Mouse (Mus musculus): ENCODE data around the gene Jun.

Jun gene

GRCm38 (mm10) chr4:95044721-95045120 is 7.3 kb downstream of the Jun start:
- in situ Hi-C loops (cut with MboI, MseI), result loop anchor here (5.0 to 10.0 kb wide), 2 partner anchors 37 to 820 kb away; no protein-coding TSS in a partner anchor

GRCm38 (mm10) chr4:95038024-95038423 is 14.0 kb downstream of the Jun start:
- in situ Hi-C loops (cut with MboI, MseI), result no loop called here

- in situ Hi-C loops (cut with MboI, MseI), result no loop called here
Observed at GRCm38 (mm10) chr4:95031158-95031557, 20.9 kb downstream of the Jun start.

- in situ Hi-C loops (cut with MboI, MseI), result no loop called here
Observed at GRCm38 (mm10) chr4:95025847-95026600, 26.0 kb downstream of the Jun start.

GRCm38 (mm10) chr4:95023350-95023953 is 28.6 kb downstream of the Jun start:
- in situ Hi-C loops (cut with MboI, MseI), result no loop called here

- in situ Hi-C loops (cut with MboI, MseI), result no loop called here
Observed at GRCm38 (mm10) chr4:95021649-95022637, 30.1 kb downstream of the Jun start.

GRCm38 (mm10) chr4:95020201-95020600 is 31.8 kb downstream of the Jun start:
- in situ Hi-C loops (cut with MboI, MseI), result no loop called here

GRCm38 (mm10) chr4:95018221-95018620 is 33.8 kb downstream of the Jun start:
- in situ Hi-C loops (cut with MboI, MseI), result no loop called here

GRCm38 (mm10) chr4:95012706-95013105 is 39.3 kb downstream of the Jun start:
- in situ Hi-C loops (cut with MboI, MseI), result no loop called here

- in situ Hi-C loops (cut with MboI, MseI), result no loop called here
Observed at GRCm38 (mm10) chr4:95012256-95012655, 39.8 kb downstream of the Jun start.

GRCm38 (mm10) chr4:95008175-95009057 is 43.6 kb downstream of the Jun start:
- in situ Hi-C loops (cut with MboI, MseI), result loop anchor here (5.0 kb wide), 3 partner anchors 34 to 864 kb away; no protein-coding TSS in a partner anchor

- in situ Hi-C loops (cut with MboI, MseI), result loop anchor here (5.0 kb wide), 3 partner anchors 35 to 865 kb away; no protein-coding TSS in a partner anchor
Observed at GRCm38 (mm10) chr4:95007759-95008158, 44.3 kb downstream of the Jun start.

- in situ Hi-C loops (cut with MboI, MseI), result loop anchor here (5.0 kb wide), 3 partner anchors 37 to 867 kb away; no protein-coding TSS in a partner anchor
Observed at GRCm38 (mm10) chr4:95005251-95005830, 46.7 kb downstream of the Jun start.

- in situ Hi-C loops (cut with MboI, MseI), result loop anchor here in 1 of 2 experiments (5.0 kb wide), 1 partner anchor 106 kb away; no protein-coding TSS in a partner anchor
Observed at GRCm38 (mm10) chr4:95001043-95001775, 50.8 kb downstream of the Jun start.

- in situ Hi-C loops (cut with MboI, MseI), result loop anchor here in 1 of 2 experiments (5.0 kb wide), 1 partner anchor 107 kb away; no protein-coding TSS in a partner anchor
Observed at GRCm38 (mm10) chr4:95000147-95000546, 51.9 kb downstream of the Jun start.

- in situ Hi-C loops (cut with MboI, MseI), result loop anchor here in 1 of 2 experiments (5.0 kb wide), 1 partner anchor 868 kb away; no protein-coding TSS in a partner anchor
Observed at GRCm38 (mm10) chr4:94999249-94999648, 52.8 kb downstream of the Jun start.

All from T-helper 17 cell (primary cell).